Mouse (Mus musculus): Measurements from ENCODE around the gene Slc9a6.

- TF ChIP-seq POLR2AphosphoS5 (IDR thresholded peaks at IDR 0.05; ENCODE audit: insufficient replicate concordance, low read depth, low read length) (no peak), CTCF (IDR thresholded peaks at IDR 0.05; ENCODE audit: low read depth, low read length) (no peak), TAL1 (conservative IDR thresholded peaks at IDR 0.05; ENCODE audit: low read depth, low read length) (no peak)
Measured at GRCm38 (mm10) chrX:56665226-56665973, 55.8 kb downstream of the Slc9a6 start.
